Mouse (Mus musculus): ENCODE data around the gene Olfr1342. TPM values are rescaled to one million over a fixed set of nuclear protein-coding genes. Genes with fewer than 3 reads are reported as not detected.

The Olfr1342 gene
- polyA plus RNA-seq, 1 experiment from 2014 or later: not detected

DNA sequence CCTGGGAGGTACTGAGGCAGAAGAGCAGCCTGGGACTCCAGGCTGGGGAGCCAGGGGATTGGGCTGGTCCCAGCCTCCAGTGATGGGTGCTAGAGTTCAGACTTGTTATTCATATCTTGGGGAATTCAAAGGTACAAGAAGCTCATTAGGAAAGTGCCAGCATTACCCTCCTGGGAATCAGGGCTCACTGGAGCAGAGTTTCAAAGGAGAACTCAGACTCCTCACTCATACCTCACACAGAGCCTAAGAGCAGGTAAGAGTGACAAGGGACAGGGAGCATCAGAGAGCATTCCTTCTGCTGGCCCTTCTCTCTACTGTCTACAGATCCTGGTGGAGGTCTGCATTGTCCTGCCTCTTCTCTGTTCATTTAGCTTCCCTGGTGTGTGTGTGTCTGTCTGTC is 33.9 kb downstream of the Olfr1342 start, which contains the start of gene Olfr62:
Gene Olfr62 (plus strand): TSS at position 301 of the 400 bp plus-strand sequence.
- Histone ChIP-seq H3K4me2 (no peak within 1 kb of the TSS), H3K27me3 (replicated peaks) (peaks cover 3% of the 10 kb centered on the region; the same call in 1 of the 2 replicates), H3K4me3 (no peak within 1 kb of the TSS), H3K4me1 (no peaks in the 10 kb centered on the region), H3K9me3 (replicated peaks) (no peaks in the 10 kb centered on the region), H3K27ac (no peak within 1 kb of the TSS), H3K36me3 (no peaks in the 10 kb centered on the region), H3K9ac (no peak within 1 kb of the TSS)
- ATAC-seq: no peak

DNA sequence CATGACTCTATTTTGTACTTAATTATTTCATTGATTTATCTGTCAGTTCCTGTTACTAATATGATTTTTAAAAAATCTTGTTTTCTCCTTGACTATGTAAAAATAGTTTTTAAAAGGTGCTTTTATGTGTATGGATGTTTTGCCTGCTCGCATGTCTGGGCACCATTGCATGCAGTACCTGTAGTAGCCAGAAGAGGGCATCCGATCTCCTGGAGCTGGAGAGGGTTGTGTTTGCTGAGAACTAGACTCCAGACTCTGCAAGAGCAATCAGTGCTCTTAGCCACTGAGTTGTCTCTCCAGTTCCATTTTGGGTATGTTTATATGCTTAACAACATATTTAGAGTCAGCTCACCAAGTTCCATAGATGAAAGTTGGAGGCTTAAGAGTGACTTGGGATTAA is 47.3 kb downstream of the Olfr1342 start:
- Histone ChIP-seq H3K27me3 (replicated peaks) (no peaks in the 10 kb centered on the region; the same call in 1 of the 2 replicates), H3K27ac (no peak overlapping the region), H3K4me3 (no peak overlapping the region), H3K4me1 (no peaks in the 10 kb centered on the region), H3K9ac (no peak overlapping the region), H3K36me3 (no peaks in the 10 kb centered on the region), H3K4me2 (no peak overlapping the region), H3K9me3 (replicated peaks) (no peaks in the 10 kb centered on the region)
- WGBS (ENCODE audit: insufficient replicate concordance): 11% methylated on average over 2 of the region's 2 CpGs
- ATAC-seq: no peak

DNA sequence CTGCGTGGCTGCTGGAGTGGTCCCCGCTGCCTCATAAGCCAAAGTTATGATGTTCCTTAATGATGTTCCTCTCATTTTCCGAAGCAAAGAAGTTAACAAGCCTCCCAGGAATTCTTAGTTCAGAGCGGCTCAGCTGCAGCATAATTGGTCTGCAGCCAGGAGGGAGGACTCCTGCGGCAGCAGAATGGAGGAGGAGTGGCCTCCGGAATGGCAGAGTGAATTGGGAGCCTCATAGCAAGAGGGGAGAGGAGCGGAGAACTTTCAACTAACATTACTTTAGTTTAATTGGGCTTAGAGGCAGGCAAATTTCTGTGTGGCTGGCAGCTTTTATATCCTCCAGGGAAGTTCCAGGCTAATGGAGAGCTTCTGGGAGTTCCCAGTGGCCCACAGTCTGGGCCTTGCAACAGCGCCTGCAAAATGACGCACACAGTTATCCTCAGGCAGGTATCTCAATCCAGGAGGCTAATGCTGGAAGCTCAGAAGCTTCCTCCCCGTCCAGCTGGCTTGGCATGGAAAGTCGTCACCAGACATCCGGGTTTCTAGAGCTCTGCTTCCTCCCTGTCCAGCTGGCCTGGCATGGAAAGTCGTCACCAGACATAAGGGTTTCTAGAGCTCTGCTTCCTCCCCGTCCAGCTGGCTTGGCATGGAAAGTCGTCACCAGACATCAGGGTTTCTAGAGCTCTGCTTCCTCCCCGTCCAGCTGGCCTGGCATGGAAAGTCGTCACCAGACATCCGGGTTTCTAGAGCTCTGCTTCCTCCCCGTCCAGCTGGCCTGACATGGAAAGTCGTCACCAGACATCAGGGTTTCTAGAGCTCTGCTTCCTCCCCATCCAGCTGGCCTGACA is 50.0 kb downstream of the Olfr1342 start:
- no peak for ATAC-seq
- Histone ChIP-seq H3K4me2 (no peak overlapping the region), H3K36me3 (no peaks in the 10 kb centered on the region), H3K9ac (no peak overlapping the region), H3K4me3 (no peak overlapping the region), H3K4me1 (no peaks in the 10 kb centered on the region), H3K27me3 (replicated peaks) (no peaks in the 10 kb centered on the region; the same call in 1 of the 2 replicates), H3K27ac (no peak overlapping the region), H3K9me3 (replicated peaks) (no peaks in the 10 kb centered on the region)
- 45% methylated on average over 20 of the region's 20 CpGs for WGBS (ENCODE audit: insufficient replicate concordance)

Other genes with a start within 250 kb of the Olfr1342 start
- gene Mpl, start 235.2 kb downstream of the Olfr1342 start, polyA plus RNA-seq (2016; fragmentation: Nextera tagmentation; extraction: Ambion mirVana): 17.4 and 19.4 TPM in 2 replicates
- gene Tie1, start 202.7 kb downstream of the Olfr1342 start, polyA plus RNA-seq (2016; fragmentation: Nextera tagmentation; extraction: Ambion mirVana): 11.0 and 11.3 TPM in 2 replicates
- gene 2610528J11Rik, start 165.8 kb downstream of the Olfr1342 start, polyA plus RNA-seq (2016; fragmentation: Nextera tagmentation; extraction: Ambion mirVana): 4.5 and 4.9 TPM in 2 replicates
- gene Tmem125, start 148.7 kb downstream of the Olfr1342 start, polyA plus RNA-seq (2016; fragmentation: Nextera tagmentation; extraction: Ambion mirVana): 0.23 and 0.54 TPM in 2 replicates
- 1.3 and 1.5 TPM in 2 replicates for gene Cfap57, start 72.0 kb downstream of the Olfr1342 start, polyA plus RNA-seq (2016; fragmentation: Nextera tagmentation; extraction: Ambion mirVana)
- 160 and 164 TPM in 2 replicates for gene Ebna1bp2, start 72.0 kb downstream of the Olfr1342 start, polyA plus RNA-seq (2016; fragmentation: Nextera tagmentation; extraction: Ambion mirVana)
- gene Olfr62, start 33.8 kb downstream of the Olfr1342 start, polyA plus RNA-seq (2016; fragmentation: Nextera tagmentation; extraction: Ambion mirVana): not detected in 2 replicates
- gene Olfr1341, start 10.8 kb upstream of the Olfr1342 start, polyA plus RNA-seq (2016; fragmentation: Nextera tagmentation; extraction: Ambion mirVana): not detected in 2 replicates
- gene Olfr1340, start 27.4 kb upstream of the Olfr1342 start, polyA plus RNA-seq (2016; fragmentation: Nextera tagmentation; extraction: Ambion mirVana): not detected in 2 replicates
- gene Olfr1339, start 39.4 kb upstream of the Olfr1342 start, polyA plus RNA-seq (2016; fragmentation: Nextera tagmentation; extraction: Ambion mirVana): not detected in 2 replicates
- gene Olfr1338, start 66.0 kb upstream of the Olfr1342 start, polyA plus RNA-seq (2016; fragmentation: Nextera tagmentation; extraction: Ambion mirVana): not detected in 2 replicates
- not detected in 2 replicates for gene Olfr1337, start 89.8 kb upstream of the Olfr1342 start, polyA plus RNA-seq (2016; fragmentation: Nextera tagmentation; extraction: Ambion mirVana)
- not detected in 2 replicates for gene Olfr1335, start 117.2 kb upstream of the Olfr1342 start, polyA plus RNA-seq (2016; fragmentation: Nextera tagmentation; extraction: Ambion mirVana)
- gene Olfr1333, start 143.5 kb upstream of the Olfr1342 start, polyA plus RNA-seq (2016; fragmentation: Nextera tagmentation; extraction: Ambion mirVana): not detected in 2 replicates
- gene Olfr1331, start 171.9 kb upstream of the Olfr1342 start, polyA plus RNA-seq (2016; fragmentation: Nextera tagmentation; extraction: Ambion mirVana): not detected in 2 replicates
- not detected in 2 replicates for gene Olfr1330, start 195.8 kb upstream of the Olfr1342 start, polyA plus RNA-seq (2016; fragmentation: Nextera tagmentation; extraction: Ambion mirVana)
- not detected in 2 replicates for gene Olfr1329, start 224.7 kb upstream of the Olfr1342 start, polyA plus RNA-seq (2016; fragmentation: Nextera tagmentation; extraction: Ambion mirVana)
- not detected in 2 replicates for gene Olfr1328, start 245.9 kb upstream of the Olfr1342 start, polyA plus RNA-seq (2016; fragmentation: Nextera tagmentation; extraction: Ambion mirVana)

All from liver, embryonic 12.5 days (tissue).